Mouse (Mus musculus) lung, embryonic 14.5 days (tissue): Measurements from ENCODE around the gene 1700025G04Rik. TPM values are rescaled to one million over a fixed set of nuclear protein-coding genes. Genes with fewer than 3 reads are reported as not detected.

ENCODE experiments used
- ATAC-seq: fragments of 200-750 bp; cut with Nextera tagmentation; 2 replicates; pipeline ENCODE4 v1.8.0; 2017; ENCODE audit warnings: mild to moderate bottlenecking, moderate TSS enrichment, moderate library complexity; ENCODE audit not compliant: insufficient read depth
- DNase-seq: peaks from one replicate; pipeline ENCODE4 v3.0.0-alpha.2; 2015
- H3K27ac ChIP-seq: fragments of 300-500 bp; sonication (generic); 2 replicates; pipeline ENCODE4 v1.5.1; 2014; ENCODE audit warnings: low read depth, mild to moderate bottlenecking, moderate library complexity
- H3K27me3 ChIP-seq: fragments of 300-500 bp; sonication (generic); 2 replicates; pipeline ENCODE4 v1.6.1; 2014; ENCODE audit warnings: low read length, control low read depth; ENCODE audit not compliant: insufficient read depth
- H3K36me3 ChIP-seq: fragments of 300-500 bp; sonication (generic); 2 replicates; pipeline ENCODE4 v1.6.1; 2014; ENCODE audit warnings: control low read depth; ENCODE audit not compliant: insufficient read depth
- H3K4me1 ChIP-seq: fragments of 300-500 bp; sonication (generic); 2 replicates; pipeline ENCODE4 v1.6.1; 2014; ENCODE audit warnings: antibody characterized with exemption, control low read depth; ENCODE audit not compliant: insufficient read depth
- H3K4me2 ChIP-seq: fragments of 300-500 bp; sonication (generic); 2 replicates; pipeline ENCODE4 v1.6.1; 2014; ENCODE audit warnings: mild to moderate bottlenecking
- H3K4me3 ChIP-seq: fragments of 300-500 bp; sonication (generic); 2 replicates; pipeline ENCODE4 v1.5.1; 2014; ENCODE audit warnings: low read depth, low read length
- H3K9ac ChIP-seq: fragments of 300-500 bp; sonication (generic); 2 replicates; pipeline ENCODE4 v1.6.1; 2014
- H3K9me3 ChIP-seq: fragments of 300-500 bp; sonication (generic); 2 replicates; pipeline ENCODE4 v1.6.1; 2016; ENCODE audit warnings: low read depth, low read length, control low read depth
- CTCF ChIP-seq: IDR thresholded peaks from 2 replicates; pipeline ENCODE4 v1.5.1; 2016; ENCODE audit warnings: antibody characterized with exemption, low read depth
- WGBS: fragments of 180-500 bp; shearing (Covaris S2); extraction: QIAGEN DNeasy Blood & Tissue Kit; methylation state at CpG from one replicate; pipeline ENCODE4 v1.1.7; 2014; 5-methylcytosine and 5-hydroxymethylcytosine counted together
- polyA plus RNA-seq: library from polyadenylated mRNA; unstranded; fragments of >200 nt; fragmentation: Nextera tagmentation; extraction: Ambion mirVana; gene quantifications from 2 replicates; pipeline ENCODE4 v1.2.1, GENCODE M21; 2014

Gene 1700025G04Rik
- polyA plus RNA-seq, 1 experiment from 2014 or later, result 27.4 TPM

DNA sequence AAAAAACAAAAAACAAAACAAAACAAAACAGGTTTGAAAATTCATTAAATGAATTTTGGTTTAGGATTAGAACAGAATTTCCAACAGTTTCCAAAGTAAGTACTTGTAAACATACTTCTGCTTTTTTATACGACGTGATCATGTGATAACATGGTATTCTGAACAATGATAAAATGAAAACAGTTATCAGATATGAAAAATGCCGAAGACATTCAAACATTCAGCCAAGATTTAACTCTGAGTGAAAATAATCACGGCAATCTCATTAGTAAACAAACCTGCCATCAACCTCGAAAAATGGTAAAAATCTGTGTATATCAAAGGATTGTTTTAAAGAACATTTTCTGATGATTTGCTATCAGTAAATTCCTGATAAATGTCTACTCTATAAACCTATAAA, 69.9 kb downstream of the 1700025G04Rik start:
- H3K9ac ChIP-seq, result no peak overlapping the region
- H3K4me3 ChIP-seq, result no peak overlapping the region
- WGBS, result 65% methylated on average over 5 of the region's 5 CpGs
- no peak overlapping the region for H3K27ac ChIP-seq
- DNase-seq, result no peak
- H3K9me3 ChIP-seq, result no peaks in the 10 kb centered on the region
- H3K4me2 ChIP-seq, result no peak overlapping the region
- no peaks in the 10 kb centered on the region for H3K27me3 ChIP-seq
- no peak for TF ChIP-seq CTCF
- ATAC-seq, result no peak
- H3K36me3 ChIP-seq, result no peaks in the 10 kb centered on the region
- H3K4me1 ChIP-seq, result peaks cover 4% of the 10 kb centered on the region; the same call in 1 of the 2 replicates

DNA sequence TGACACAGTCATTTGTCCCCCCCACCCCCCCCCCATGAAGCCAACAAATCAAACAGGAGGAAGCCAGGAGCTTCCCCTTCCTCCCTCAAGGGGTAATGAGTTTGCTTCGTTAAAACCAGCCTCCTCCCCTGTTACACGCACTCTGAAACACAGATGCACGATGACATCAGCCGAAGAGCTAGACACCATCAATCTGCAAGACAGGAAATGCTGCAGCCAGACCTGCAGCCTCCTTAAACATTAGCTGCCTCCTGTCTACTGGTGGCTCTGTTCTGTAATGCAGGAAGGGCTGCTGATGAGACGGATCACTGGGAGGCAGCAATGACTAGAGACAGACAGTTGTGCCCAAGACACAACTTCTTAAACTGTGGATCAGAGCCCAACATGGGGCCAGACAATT, 70.7 kb downstream of the 1700025G04Rik start:
- Histone ChIP-seq H3K4me1 (peaks cover 4% of the 10 kb centered on the region; the same call in 1 of the 2 replicates), H3K4me3 (no peak overlapping the region), H3K27me3 (no peaks in the 10 kb centered on the region), H3K36me3 (no peaks in the 10 kb centered on the region), H3K9me3 (no peaks in the 10 kb centered on the region), H3K9ac (no peak overlapping the region), H3K4me2 (no peak overlapping the region; the same call in 1 of the 2 replicates), H3K27ac (no peak overlapping the region)
- DNase-seq, result peak; percentile 75
- peak; percentile 38; the same call in 1 of the 2 replicates for TF ChIP-seq CTCF
- WGBS, result 21% methylated on average over 5 of the region's 5 CpGs
- peak; percentile 84 for ATAC-seq

DNA sequence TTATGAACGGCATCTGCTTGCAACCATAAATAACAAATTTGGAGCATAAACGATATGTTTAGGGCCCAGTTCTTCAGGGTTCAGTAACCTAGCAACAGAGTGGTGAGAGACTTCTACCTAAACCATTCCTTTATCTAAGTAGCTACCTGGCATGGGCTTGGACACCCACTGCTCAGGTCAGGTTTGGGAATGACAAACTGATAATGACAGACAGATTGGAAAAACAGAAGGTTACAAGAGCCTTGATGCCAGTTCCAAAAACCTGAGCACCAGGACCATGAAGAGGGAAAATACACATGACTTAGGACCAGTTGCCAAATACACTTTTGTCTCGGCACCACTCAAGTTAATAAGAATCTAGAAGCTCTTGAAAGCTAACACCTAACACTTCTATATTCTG, 71.6 kb downstream of the 1700025G04Rik start:
- Histone ChIP-seq H3K27ac (no peak overlapping the region), H3K9me3 (no peaks in the 10 kb centered on the region), H3K4me1 (0 out of 2 replicates have a peak, but pooled peaks cover 4% of the 10 kb centered on the region), H3K4me2 (no peak overlapping the region), H3K27me3 (no peaks in the 10 kb centered on the region), H3K9ac (no peak overlapping the region), H3K4me3 (no peak overlapping the region), H3K36me3 (no peaks in the 10 kb centered on the region)
- ATAC-seq, result no peak
- WGBS, result 64% methylated on average over 3 of the region's 3 CpGs
- TF ChIP-seq CTCF, result no peak
- no peak for DNase-seq

DNA sequence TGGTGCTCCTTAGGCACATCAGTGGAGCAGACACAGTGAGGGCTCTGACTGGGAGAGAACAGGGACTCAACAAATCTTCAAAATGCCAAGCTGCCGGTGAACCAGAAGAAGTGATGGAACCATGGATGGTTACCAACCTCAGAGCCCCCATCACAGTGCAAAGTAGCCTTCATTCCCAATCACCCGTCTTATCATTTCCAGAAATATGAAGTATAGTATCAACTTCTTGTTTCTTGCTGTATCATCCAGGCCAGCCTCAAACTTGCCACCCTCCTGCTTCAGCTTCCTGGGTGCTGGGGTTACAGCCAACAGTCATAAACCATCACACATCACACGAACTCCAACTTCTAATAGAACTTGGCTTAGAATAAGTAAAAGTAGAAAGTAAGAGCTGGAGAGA, 73.3 kb downstream of the 1700025G04Rik start:
- WGBS, result 84% methylated on average over 3 of the region's 3 CpGs
- no peak for TF ChIP-seq CTCF
- no peak overlapping the region for H3K9ac ChIP-seq
- H3K9me3 ChIP-seq, result no peaks in the 10 kb centered on the region
- DNase-seq (no peak), ATAC-seq (no peak)
- no peaks in the 10 kb centered on the region for H3K27me3 ChIP-seq
- no peaks in the 10 kb centered on the region for H3K36me3 ChIP-seq
- H3K4me3 ChIP-seq, result no peak overlapping the region
- H3K27ac ChIP-seq, result no peak overlapping the region
- H3K4me2 ChIP-seq, result no peak overlapping the region
- H3K4me1 ChIP-seq, result 0 out of 2 replicates have a peak, but pooled peaks cover 4% of the 10 kb centered on the region

DNA sequence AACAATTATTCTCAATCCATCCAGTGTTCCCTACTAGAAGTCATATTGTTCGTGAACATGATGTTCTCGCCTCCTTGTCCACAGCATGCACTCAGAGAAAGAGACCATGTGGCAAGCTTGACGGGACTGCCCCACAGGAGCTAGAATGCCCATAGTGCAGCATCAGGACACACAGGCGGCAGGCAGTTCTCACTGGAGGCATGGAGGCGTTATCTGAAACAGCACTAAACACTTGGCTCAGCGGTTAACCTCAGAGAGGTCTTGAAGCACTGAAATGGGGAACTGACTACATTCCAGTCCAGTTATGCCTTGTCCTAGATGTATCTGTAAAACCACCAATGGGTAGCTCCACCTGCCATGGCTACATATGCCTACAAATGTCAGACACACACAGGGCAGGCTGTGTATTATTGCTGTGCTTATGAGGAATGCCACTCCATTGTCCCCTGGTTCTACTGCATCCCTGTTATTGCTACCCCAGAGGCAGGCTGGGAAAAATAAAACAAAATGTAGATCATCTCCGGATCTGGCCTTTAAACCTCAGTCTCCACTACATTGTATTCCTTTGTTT, 74.3 kb downstream of the 1700025G04Rik start:
- Histone ChIP-seq H3K27me3 (no peaks in the 10 kb centered on the region), H3K4me3 (no peak overlapping the region), H3K36me3 (no peaks in the 10 kb centered on the region), H3K27ac (no peak overlapping the region), H3K4me1 (0 out of 2 replicates have a peak, but pooled peaks cover 4% of the 10 kb centered on the region), H3K4me2 (no peak overlapping the region), H3K9ac (no peak overlapping the region), H3K9me3 (no peaks in the 10 kb centered on the region)
- DNase-seq (peak; percentile 14), ATAC-seq (no peak)
- WGBS, result 70% methylated on average over 7 of the region's 7 CpGs
- TF ChIP-seq CTCF, result no peak

DNA sequence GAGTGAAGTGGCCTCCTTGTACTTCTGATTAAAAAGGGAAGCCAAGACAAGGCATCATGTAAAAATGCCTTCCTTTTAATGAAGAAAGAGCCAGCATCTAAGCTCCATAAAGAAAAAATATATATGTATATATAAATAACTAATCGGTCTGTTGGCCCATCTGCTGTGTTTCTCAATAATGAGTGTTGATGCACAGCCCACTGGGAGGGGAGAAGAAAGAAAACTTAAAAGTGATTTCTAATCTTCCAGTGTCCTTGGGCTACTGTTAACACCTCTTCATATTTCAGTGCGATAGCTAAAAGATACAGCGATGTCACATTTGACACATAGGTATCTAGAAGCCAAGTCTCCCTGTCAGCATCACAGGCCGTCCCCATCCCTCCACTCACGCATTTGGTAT, 78.2 kb downstream of the 1700025G04Rik start:
- Histone ChIP-seq H3K4me1 (0 out of 2 replicates have a peak, but pooled peaks cover 4% of the 10 kb centered on the region), H3K27ac (no peak overlapping the region), H3K9me3 (no peaks in the 10 kb centered on the region), H3K27me3 (no peaks in the 10 kb centered on the region), H3K9ac (no peak overlapping the region), H3K4me2 (no peak overlapping the region), H3K4me3 (no peak overlapping the region), H3K36me3 (peaks cover under 1% of the 10 kb centered on the region; the same call in 1 of the 2 replicates)
- TF ChIP-seq CTCF, result no peak
- ATAC-seq, result no peak
- DNase-seq, result no peak
- 84% methylated on average over 5 of the region's 5 CpGs for WGBS

DNA sequence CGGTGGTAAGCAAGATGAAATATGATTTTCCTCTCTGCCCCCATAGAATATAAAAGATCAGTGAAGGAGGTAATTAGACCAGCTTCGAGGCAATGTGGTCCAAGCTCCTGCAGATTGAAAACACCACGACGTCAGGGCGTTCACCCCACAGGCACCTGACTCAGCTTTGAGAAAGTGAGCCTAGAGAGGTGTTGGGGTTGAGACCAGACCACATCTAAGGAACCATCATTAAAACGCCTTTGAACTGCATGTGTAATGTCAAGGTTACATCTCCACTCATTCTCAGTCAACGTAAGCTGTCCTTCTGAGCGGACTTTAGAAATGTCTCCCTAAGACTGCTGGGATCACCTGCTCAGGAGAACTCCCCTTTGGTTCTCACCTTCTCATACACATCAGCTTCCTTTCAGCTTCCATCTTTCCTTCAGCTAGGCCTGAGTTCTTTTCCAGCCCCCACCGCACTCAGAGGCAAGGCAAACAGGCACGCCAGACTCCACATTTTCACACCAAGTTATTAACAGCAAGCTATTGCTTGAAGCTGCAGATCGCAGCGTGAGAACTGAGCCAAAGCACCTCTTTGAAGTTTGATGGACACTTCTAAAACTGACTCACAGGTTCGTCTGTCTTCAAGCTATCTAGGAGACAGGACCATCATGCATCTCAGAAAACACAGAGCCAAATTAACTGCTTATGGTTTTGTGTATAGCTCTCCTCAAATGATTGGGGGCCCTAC, 79.5 kb downstream of the 1700025G04Rik start:
- Histone ChIP-seq H3K4me3 (no peak overlapping the region), H3K9ac (no peak overlapping the region), H3K4me2 (no peak overlapping the region), H3K27me3 (no peaks in the 10 kb centered on the region), H3K4me1 (no peaks in the 10 kb centered on the region), H3K36me3 (peaks cover 8% of the 10 kb centered on the region; the same call in 1 of the 2 replicates), H3K27ac (no peak overlapping the region), H3K9me3 (no peaks in the 10 kb centered on the region)
- ATAC-seq (no peak), DNase-seq (no peak)
- 78% methylated on average over 13 of the region's 13 CpGs for WGBS
- TF ChIP-seq CTCF, result no peak
